Mouse (Mus musculus) lung, embryonic 16.5 days (tissue): ENCODE measurements at regions not wholly inside any gene's neighbourhood (a gene's known extent, or its start where the extent isn't known, plus 50 kb on each side); places are given as distances from the start of the nearest gene placed in this dataset.

Source experiments
- ATAC-seq: fragments of 200-750 bp; cut with Nextera tagmentation; 2 replicates; pipeline ENCODE4 v1.8.0; 2017; ENCODE audit warnings: low read depth, mild to moderate bottlenecking, moderate library complexity
- H3K27ac ChIP-seq: fragments of 300-500 bp; sonication (generic); 2 replicates; pipeline ENCODE4 v1.5.1; 2014; ENCODE audit warnings: mild to moderate bottlenecking, control low read depth, low read length
- H3K27me3 ChIP-seq: fragments of 300-500 bp; sonication (generic); 2 replicates; pipeline ENCODE4 v1.6.1; 2014; ENCODE audit warnings: low read depth, low read length, mixed read lengths; ENCODE audit not compliant: control insufficient read depth, insufficient read depth
- H3K36me3 ChIP-seq: fragments of 300-500 bp; sonication (generic); 2 replicates; pipeline ENCODE4 v1.6.1; 2014; ENCODE audit warnings: low read length; ENCODE audit not compliant: control insufficient read depth, insufficient read depth
- H3K4me1 ChIP-seq: fragments of 300-500 bp; sonication (generic); replicated peaks from 2 replicates; pipeline ENCODE4 v1.6.1; 2014; ENCODE audit warnings: low read length, mixed read lengths; ENCODE audit not compliant: control insufficient read depth, insufficient read depth
- H3K4me2 ChIP-seq: fragments of 300-500 bp; sonication (generic); 2 replicates; pipeline ENCODE4 v1.6.1; 2014; ENCODE audit warnings: low read depth, low read length, control low read depth
- H3K4me3 ChIP-seq: fragments of 300-500 bp; sonication (generic); 2 replicates; pipeline ENCODE4 v1.5.1; 2014; ENCODE audit warnings: mild to moderate bottlenecking, low read length, control low read depth
- H3K9ac ChIP-seq: fragments of 300-500 bp; sonication (generic); 2 replicates; pipeline ENCODE4 v1.6.1; 2014; ENCODE audit warnings: low read length, control low read depth
- H3K9me3 ChIP-seq: fragments of 300-500 bp; sonication (generic); 2 replicates; pipeline ENCODE4 v1.6.1; 2016; ENCODE audit warnings: low read length; ENCODE audit not compliant: control insufficient read depth
- WGBS: fragments of 180-500 bp; shearing (Covaris S2); extraction: QIAGEN DNeasy Blood & Tissue Kit; methylation state at CpG from one replicate; pipeline ENCODE4 v1.1.7; 2014; 5-methylcytosine and 5-hydroxymethylcytosine counted together

DNA sequence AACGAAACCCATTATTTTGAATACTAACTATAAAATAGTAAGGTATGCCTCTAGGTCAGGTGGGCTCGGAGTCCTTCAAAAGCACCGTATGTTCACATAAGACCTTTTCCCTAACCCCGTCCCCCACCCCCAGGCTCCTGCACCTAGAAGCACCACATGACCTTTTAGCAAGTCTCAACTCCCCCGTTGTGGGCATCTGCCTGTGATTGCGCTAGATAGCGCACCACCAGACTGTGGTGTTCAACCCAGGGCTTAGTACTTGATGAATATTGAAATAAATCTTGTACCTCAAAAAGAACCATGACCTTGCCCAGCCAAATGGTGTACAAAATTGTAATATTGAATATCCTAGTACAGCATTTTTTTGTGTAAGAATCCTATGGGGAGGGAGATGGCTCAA, 99.8 kb downstream of the Rpap3 start:
- Histone ChIP-seq H3K27me3 (no peaks in the 10 kb centered on the region), H3K9ac (no peak overlapping the region), H3K4me1 (peaks cover 8% of the 10 kb centered on the region), H3K9me3 (no peaks in the 10 kb centered on the region), H3K4me2 (no peak overlapping the region), H3K27ac (no peak overlapping the region), H3K4me3 (no peak overlapping the region), H3K36me3 (no peaks in the 10 kb centered on the region)
- no peak for ATAC-seq
- 87% methylated on average over 7 of the region's 7 CpGs for WGBS

DNA sequence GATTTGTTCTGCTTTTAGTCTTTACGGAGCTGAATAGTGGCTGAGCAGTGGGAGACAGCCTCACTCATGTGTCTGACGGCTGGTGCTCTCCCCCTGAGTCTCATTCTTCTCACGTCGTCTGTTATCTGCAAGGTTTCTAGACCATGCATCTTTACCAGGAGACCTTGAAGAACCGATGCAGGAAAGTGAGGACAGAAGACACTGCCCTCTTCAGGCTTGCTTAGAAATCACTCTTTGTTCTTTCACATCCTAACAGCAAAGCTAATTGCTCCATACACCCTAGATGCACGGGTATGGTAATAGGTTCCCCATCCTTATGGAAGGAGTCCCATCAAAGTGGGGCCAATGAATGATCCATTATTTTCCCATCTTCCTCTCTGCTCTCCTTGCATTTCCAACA, 102.1 kb downstream of the Rpap3 start:
- Histone ChIP-seq H3K27me3 (no peaks in the 10 kb centered on the region), H3K9me3 (no peaks in the 10 kb centered on the region), H3K27ac (no peak overlapping the region), H3K4me3 (no peak overlapping the region), H3K4me1 (peaks cover 8% of the 10 kb centered on the region), H3K36me3 (no peaks in the 10 kb centered on the region), H3K9ac (no peak overlapping the region), H3K4me2 (no peak overlapping the region)
- 30% methylated on average over 6 of the region's 6 CpGs for WGBS
- ATAC-seq = no peak

DNA sequence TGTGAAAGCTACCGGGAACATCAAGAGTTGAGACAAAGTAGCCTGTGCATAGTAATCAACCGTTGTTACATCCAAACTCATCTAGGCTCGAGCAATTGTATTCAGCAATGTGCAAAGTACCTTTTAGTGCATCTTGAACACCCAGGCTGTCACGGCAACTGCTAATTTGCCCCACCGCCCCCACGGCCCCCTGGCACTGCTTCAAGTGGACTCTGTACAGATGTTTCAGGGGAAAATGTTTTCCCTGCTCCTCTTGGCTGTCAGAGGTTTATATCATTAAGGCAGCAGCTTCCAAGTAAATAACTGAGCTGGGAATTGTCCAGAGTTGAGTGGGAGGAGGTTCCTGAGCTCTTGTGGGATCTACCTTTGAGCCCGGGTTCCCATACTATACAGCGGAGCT, 107.4 kb downstream of the Rpap3 start:
- no peak for ATAC-seq
- Histone ChIP-seq H3K4me1 (no peaks in the 10 kb centered on the region), H3K4me2 (no peak overlapping the region), H3K36me3 (no peaks in the 10 kb centered on the region), H3K9ac (no peak overlapping the region), H3K4me3 (no peak overlapping the region), H3K9me3 (no peaks in the 10 kb centered on the region), H3K27me3 (no peaks in the 10 kb centered on the region), H3K27ac (no peak overlapping the region)
- WGBS = 68% methylated on average over 8 of the region's 8 CpGs

DNA sequence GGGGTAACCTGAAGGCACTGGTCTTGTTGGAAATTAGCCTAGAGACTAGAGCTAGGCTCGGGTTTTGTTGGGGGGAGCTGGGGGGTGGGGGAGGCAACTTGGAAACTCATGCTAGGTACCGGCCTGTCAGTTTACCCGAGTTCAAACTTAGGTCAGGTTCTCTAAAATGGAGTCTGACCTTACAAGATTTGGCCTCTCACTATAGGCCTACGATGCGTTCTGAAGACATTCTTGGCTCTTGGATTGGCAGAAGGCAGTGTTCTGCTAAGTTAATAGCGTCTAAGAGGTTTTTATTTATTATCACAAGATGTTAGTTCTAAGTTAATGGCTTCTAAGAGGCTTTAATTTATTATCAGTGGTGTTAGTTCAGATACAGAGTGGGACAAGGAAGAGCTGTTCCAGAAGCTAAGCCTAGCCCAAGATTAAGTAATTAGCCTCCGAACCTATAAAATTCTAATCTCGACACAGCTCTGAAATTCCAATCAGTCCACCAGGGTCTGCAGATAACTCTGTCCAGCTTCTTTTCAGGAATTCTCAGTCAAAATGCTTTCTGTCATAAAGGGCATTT, 109.0 kb downstream of the Rpap3 start:
- no peak overlapping the region for H3K4me2 ChIP-seq
- no peaks in the 10 kb centered on the region for H3K36me3 ChIP-seq
- H3K4me3 ChIP-seq = no peak overlapping the region
- no peak for ATAC-seq
- no peak overlapping the region for H3K27ac ChIP-seq
- H3K9ac ChIP-seq = no peak overlapping the region
- H3K9me3 ChIP-seq = no peaks in the 10 kb centered on the region
- WGBS = 40% methylated on average over 8 of the region's 8 CpGs
- H3K4me1 ChIP-seq = no peaks in the 10 kb centered on the region
- no peaks in the 10 kb centered on the region for H3K27me3 ChIP-seq

DNA sequence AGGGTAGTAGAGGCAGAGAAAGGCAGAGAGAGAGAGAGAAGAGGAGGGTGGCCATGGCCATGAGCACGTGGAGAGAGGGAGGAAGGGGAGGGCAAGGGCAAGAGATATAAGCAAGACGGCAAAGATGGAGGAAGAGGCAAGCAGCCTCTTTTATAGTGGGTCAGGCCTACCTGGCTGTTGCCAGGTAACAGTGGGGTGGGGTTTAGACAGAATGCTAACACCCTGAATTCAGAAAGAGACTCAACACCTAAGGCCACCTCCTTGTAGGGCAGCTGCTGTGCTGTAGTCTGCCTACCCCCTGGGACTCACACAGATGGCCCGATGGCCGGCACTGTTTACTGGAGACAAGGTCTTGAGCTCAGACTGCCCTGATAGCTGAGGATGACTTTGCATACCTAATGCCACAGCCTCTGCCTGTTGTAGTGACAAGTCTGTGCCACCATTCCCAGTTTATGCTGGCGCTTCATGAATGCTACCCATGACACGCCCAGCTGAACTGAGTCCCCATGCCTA, 110.3 kb downstream of the Rpap3 start:
- H3K9me3 ChIP-seq = no peaks in the 10 kb centered on the region
- H3K4me2 ChIP-seq = no peak overlapping the region
- ATAC-seq = no peak
- H3K4me1 ChIP-seq = no peaks in the 10 kb centered on the region
- H3K27ac ChIP-seq = no peak overlapping the region
- no peaks in the 10 kb centered on the region for H3K27me3 ChIP-seq
- 67% methylated on average over 6 of the region's 6 CpGs for WGBS
- H3K36me3 ChIP-seq = no peaks in the 10 kb centered on the region
- no peak overlapping the region for H3K4me3 ChIP-seq
- no peak overlapping the region for H3K9ac ChIP-seq

DNA sequence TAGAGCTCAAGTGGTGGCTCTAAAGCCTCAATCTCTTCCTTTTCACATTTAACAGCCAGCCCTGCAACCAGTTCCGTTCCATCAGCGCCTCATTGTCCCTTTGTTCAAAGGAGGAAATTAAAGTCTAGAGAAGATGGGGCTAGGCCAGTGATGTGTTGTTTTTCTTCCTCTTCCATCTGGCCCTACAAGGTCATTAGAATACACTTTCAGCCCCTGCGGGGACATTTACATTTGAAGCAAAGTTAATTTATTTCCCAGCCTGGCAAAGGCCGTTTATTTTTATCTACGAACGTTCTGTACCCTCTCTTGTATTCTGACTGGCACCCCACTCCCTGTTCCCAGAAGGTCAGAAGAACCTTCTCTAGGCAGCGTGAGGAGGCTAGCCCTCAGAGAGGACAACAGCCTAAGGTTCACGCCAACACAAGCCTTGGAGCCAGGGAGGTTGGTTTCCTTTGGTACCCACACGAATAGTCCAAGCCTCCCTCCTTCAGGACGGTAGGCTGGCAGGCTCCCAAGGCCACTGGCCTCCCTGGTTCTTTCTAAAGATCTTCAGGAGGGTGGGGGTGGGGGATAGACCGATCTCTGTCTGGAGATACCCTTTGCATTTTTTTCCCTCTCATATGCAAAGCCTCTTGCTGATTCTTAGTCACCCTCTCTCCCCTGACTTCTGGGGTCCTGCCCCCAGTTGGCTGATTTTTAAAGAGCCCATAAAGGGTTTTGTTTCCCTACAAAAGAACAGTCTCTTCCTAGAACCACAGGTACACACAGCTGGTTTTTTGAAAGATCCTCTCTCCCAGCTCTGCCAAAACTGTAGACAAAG, 111.6 kb downstream of the Rpap3 start:
- Histone ChIP-seq H3K4me2 (no peak overlapping the region), H3K4me1 (no peaks in the 10 kb centered on the region), H3K27ac (peak overlapping the region; percentile 61), H3K4me3 (no peak overlapping the region), H3K27me3 (no peaks in the 10 kb centered on the region), H3K36me3 (no peaks in the 10 kb centered on the region), H3K9me3 (no peaks in the 10 kb centered on the region), H3K9ac (no peak overlapping the region)
- WGBS = 54% methylated on average over 11 of the region's 11 CpGs
- peak; percentile 58 for ATAC-seq

DNA sequence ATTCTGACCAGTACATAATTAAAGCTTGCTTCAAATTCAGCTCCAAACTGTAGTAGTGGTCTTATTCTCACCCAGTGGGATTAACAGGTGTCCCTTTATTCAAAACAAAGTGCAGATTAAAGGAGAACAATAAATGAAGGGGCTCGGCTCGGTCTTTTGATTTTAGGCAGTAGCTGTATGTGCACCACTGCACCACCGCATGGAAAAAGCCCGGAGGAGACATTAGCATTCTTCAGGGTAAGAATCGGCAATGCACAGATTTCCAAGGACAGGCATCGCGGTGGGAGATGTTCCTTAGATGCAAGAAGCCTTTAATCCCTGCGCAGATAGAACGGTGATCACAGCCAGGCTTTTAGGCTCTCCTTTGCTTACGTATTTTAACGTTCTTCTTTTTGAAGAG, 112.8 kb downstream of the Rpap3 start:
- Histone ChIP-seq H3K9me3 (no peaks in the 10 kb centered on the region), H3K27me3 (no peaks in the 10 kb centered on the region), H3K4me2 (no peak overlapping the region), H3K36me3 (no peaks in the 10 kb centered on the region), H3K9ac (no peak overlapping the region), H3K27ac (no peak overlapping the region), H3K4me3 (no peak overlapping the region), H3K4me1 (no peaks in the 10 kb centered on the region)
- WGBS = 84% methylated on average over 11 of the region's 11 CpGs
- no peak for ATAC-seq

DNA sequence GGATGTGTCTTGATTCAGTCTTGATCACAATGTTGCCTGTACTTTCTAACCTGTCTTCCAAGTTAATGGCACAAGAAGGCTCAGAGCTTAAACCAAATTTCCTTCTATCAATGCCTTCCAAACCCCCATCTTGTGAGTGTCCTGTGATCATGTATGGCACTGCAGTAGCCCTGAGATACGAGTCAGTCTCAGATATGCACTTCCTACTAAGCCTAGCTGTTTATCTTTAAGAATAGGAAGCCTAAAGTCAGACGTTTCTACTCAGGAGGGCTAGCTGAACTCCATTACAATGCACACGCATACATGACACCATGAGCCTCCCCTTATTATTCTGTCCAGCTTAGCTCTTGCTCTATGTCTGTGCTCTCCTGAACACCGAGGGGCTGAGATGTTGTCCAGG, 114.2 kb downstream of the Rpap3 start:
- Histone ChIP-seq H3K4me1 (no peaks in the 10 kb centered on the region), H3K27ac (no peak overlapping the region), H3K4me3 (no peak overlapping the region), H3K27me3 (no peaks in the 10 kb centered on the region), H3K9ac (no peak overlapping the region), H3K9me3 (no peaks in the 10 kb centered on the region), H3K4me2 (no peak overlapping the region), H3K36me3 (no peaks in the 10 kb centered on the region)
- WGBS = 50% methylated on average over 4 of the region's 4 CpGs
- ATAC-seq = no peak

DNA sequence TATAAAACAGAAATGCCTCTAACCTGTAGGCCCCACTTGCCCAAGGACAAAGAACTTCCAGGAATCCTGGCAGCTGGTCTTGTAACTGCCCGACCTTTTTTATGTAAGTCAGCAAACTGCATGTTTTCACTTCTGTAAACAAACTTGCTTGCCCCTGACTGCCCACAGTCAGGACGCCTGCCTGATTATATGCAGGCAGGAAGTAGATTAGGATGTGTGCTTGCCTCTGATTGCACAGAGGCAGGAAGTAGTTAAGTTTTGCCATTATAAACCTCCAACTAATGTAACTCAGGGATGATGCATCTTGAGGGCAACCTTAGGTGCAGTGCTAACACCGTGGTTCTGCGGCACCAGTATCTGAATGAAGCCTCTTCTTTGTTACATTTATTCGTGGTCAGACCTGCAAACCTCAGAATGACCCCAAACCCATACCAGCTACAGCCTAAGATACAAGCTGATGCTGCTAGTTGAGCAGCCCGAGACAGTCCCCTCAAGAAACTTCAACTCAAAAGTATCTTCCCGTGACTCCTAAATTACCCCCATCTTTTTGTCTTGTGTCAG, 114.8 kb downstream of the Rpap3 start:
- Histone ChIP-seq H3K27me3 (no peaks in the 10 kb centered on the region), H3K4me3 (no peak overlapping the region), H3K36me3 (no peaks in the 10 kb centered on the region), H3K9ac (no peak overlapping the region), H3K4me1 (no peaks in the 10 kb centered on the region), H3K4me2 (no peak overlapping the region), H3K9me3 (no peaks in the 10 kb centered on the region), H3K27ac (peak overlapping the region; percentile 64)
- 47% methylated on average over 7 of the region's 7 CpGs for WGBS
- ATAC-seq = peak; percentile 81
